Mouse (Mus musculus) heart, postnatal 0 days (tissue): ENCODE results near the gene 1700028P14Rik.

Experiments used
- CTCF ChIP-seq: IDR thresholded peaks from 2 replicates; pipeline ENCODE4 v1.5.1; 2016; ENCODE audit warnings: antibody characterized with exemption, control low read depth, low read depth
- EP300 ChIP-seq: IDR thresholded peaks from 2 replicates; pipeline ENCODE4 v1.6.1; 2016; ENCODE audit warnings: antibody characterized with exemption, low read depth

- TF ChIP-seq CTCF (no peak), EP300 (no peak)
Measured at GRCm38 (mm10) chr19:23520629-23521028, 132.0 kb downstream of the 1700028P14Rik start.
